Mouse (Mus musculus): ENCODE measurements around the gene Btbd9. TPM values are rescaled to one million over a fixed set of nuclear protein-coding genes. Genes with fewer than 3 reads are reported as not detected.

The Btbd9 gene
- polyA plus RNA-seq, 1 experiment from 2014 or later, result 79.2 TPM

DNA sequence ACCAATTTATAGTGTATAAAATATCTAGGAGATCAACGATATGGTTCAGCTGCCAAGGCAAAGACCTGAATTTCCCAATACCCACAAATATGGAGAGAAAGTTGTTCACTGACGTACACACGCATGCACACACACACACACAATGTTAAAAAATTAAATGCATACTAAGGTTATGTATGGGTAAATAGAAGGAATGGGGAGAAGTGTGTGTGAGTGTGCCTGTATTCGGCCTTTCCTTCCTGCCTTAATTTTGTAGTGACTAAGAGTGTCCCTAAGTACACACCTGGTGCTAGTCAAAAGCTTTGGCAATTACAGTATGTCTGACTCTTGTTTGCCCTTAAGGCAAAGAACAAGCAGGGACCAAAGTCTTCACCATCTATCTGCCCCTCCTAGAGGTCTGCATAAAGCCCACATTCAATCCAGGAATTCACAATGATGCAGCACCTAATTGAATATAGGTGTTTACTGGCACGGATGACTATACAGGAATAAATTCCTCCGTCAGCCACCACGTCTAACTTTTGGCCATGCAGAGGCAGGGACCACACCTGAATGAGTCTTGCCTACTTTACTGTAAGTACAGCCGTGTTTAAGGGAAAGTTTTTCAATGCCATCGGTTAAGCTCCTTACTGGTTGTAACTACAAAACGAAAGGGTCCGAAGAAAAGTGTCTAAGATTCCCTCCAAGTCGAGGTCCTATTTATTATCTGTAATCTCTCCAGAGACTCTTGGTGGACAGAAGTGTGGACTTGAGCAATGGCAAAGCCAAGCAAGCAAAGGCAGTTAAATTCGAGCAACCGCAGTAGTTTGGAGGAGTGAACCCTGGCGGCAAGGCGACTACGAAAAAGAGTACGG is 35.2 kb upstream of the Btbd9 start:
- H3K4me2 ChIP-seq, result peak overlapping the region; percentile 61
- ATAC-seq (ENCODE audit: insufficient number of reproducible peaks, insufficient read depth, low FRiP score, low TSS enrichment, low read depth), result no peak
- H3K9ac ChIP-seq, result peak overlapping the region; percentile 87
- peak overlapping the region; percentile 89 for H3K27ac ChIP-seq
- 0 out of 2 replicates have a peak, but pooled peaks cover 5% of the 10 kb centered on the region for H3K36me3 ChIP-seq
- no peaks in the 10 kb centered on the region for H3K27me3 ChIP-seq
- no peaks in the 10 kb centered on the region for H3K9me3 ChIP-seq
- WGBS, result 22% methylated on average over 18 of the region's 18 CpGs
- H3K4me1 ChIP-seq, result peaks cover 34% of the 10 kb centered on the region
- H3K4me3 ChIP-seq, result peak overlapping the region; percentile 72

DNA sequence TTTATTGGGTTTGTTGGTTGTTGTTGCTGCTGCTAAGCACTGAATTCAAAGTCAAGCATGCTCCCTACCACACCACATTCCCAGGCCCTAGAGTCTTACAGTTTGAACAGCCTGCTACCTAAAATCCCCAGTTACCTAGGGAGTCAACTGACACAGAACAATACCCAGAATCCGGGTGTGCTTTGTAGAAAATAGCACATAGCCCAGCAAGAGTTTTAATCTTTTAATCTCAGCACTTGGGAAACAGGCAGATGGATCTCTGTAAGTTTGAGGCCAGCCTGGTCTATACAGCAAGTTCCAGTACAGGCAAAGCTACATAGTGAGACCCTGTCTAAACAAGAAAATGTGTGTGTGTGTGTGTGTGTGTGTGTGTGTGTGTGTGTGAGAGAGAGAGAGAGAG is 34.5 kb upstream of the Btbd9 start:
- H3K27me3 ChIP-seq, result no peaks in the 10 kb centered on the region
- peak overlapping the region; percentile 61; the same call in 1 of the 2 replicates for H3K4me2 ChIP-seq
- no peaks in the 10 kb centered on the region for H3K9me3 ChIP-seq
- H3K4me1 ChIP-seq, result peaks cover 40% of the 10 kb centered on the region
- 0 out of 2 replicates have a peak, but pooled peaks cover 5% of the 10 kb centered on the region for H3K36me3 ChIP-seq
- 63% methylated on average over 1 of the region's 1 CpGs for WGBS
- no peak for ATAC-seq (ENCODE audit: insufficient number of reproducible peaks, insufficient read depth, low FRiP score, low TSS enrichment, low read depth)
- H3K9ac ChIP-seq, result no peak overlapping the region
- no peak overlapping the region for H3K27ac ChIP-seq
- H3K4me3 ChIP-seq, result no peak overlapping the region

GRCm38 (mm10) chr17:30609980-30610307 is 33.7 kb upstream of the Btbd9 start:
- 0 out of 2 replicates have a peak, but pooled peaks cover 5% of the 10 kb centered on the region for H3K36me3 ChIP-seq
- no peaks in the 10 kb centered on the region for H3K9me3 ChIP-seq
- WGBS, result 94% methylated on average over 5 of the region's 5 CpGs
- peaks cover 43% of the 10 kb centered on the region for H3K4me1 ChIP-seq
- no peak overlapping the region for H3K4me2 ChIP-seq
- ATAC-seq (ENCODE audit: insufficient number of reproducible peaks, insufficient read depth, low FRiP score, low TSS enrichment, low read depth), result no peak
- H3K4me3 ChIP-seq, result no peak overlapping the region
- no peak overlapping the region for H3K9ac ChIP-seq
- H3K27ac ChIP-seq, result no peak overlapping the region
- H3K27me3 ChIP-seq, result no peaks in the 10 kb centered on the region

DNA sequence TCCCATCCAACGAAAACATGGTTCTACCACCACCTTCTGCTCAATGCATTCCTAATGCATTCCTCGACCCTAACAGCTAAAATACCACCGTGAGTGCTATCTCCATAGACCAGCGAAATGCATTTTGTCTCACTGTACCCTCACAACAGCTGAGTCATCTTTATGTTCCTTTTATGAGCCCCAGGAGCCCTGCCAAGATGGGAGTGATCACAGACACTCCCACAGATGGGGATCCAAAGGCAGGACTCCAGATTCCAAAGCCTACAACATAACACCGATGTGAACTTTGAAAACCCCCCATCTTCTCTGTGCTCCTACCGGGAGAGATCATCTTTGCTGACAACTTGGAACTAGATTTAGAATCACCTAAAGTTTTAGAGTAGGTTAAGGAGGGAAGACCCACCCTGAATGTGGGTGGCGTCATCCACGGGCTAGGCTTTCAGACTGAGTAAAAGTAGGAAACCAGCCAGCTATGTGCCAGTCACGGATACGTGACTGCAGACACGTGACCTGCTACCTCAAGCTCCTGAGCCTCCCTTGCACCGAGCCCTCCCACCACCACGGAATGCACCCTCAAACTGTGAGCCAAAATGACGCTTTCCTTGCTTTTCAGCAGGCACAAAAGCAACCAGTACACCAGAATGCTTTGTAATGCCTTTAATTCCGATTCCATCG is 33.2 kb upstream of the Btbd9 start:
- Histone ChIP-seq H3K27me3 (no peaks in the 10 kb centered on the region), H3K36me3 (0 out of 2 replicates have a peak, but pooled peaks cover 5% of the 10 kb centered on the region), H3K4me1 (peaks cover 43% of the 10 kb centered on the region), H3K9me3 (no peaks in the 10 kb centered on the region), H3K4me3 (no peak overlapping the region), H3K27ac (no peak overlapping the region), H3K4me2 (no peak overlapping the region), H3K9ac (no peak overlapping the region)
- 88% methylated on average over 16 of the region's 16 CpGs for WGBS
- no peak for ATAC-seq (ENCODE audit: insufficient number of reproducible peaks, insufficient read depth, low FRiP score, low TSS enrichment, low read depth)

DNA sequence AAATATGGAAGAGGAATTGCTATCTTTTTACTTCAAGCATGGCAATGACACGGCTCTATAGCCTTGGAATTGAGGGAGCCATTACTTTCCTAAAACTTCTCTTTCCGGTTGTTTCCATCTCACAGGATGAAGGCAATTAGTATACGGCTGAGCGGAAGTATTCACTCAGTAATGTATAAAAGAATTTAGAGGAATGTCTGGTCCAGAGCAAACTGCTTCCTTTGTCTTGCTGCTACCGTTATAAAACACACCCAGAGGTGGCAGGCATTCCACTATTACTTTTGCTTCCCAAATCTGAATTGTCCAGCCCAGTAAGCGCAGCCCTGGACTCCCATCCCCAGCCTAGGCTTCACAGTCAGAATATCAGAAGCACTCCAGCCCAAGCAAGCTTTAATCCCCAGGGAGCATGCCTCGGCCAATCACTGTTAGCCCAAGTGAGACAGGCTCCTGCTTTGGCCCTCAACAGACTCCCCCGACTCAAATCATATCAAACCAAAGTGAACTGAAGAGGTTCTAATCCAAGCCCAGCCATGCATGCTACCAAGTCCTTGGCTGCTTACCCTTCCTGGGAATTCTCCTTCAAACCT is 31.7 kb upstream of the Btbd9 start:
- no peak for ATAC-seq (ENCODE audit: insufficient number of reproducible peaks, insufficient read depth, low FRiP score, low TSS enrichment, low read depth)
- no peak overlapping the region for H3K4me2 ChIP-seq
- no peak overlapping the region for H3K27ac ChIP-seq
- 57% methylated on average over 8 of the region's 8 CpGs for WGBS
- no peak overlapping the region for H3K4me3 ChIP-seq
- no peak overlapping the region for H3K9ac ChIP-seq
- H3K4me1 ChIP-seq, result peaks cover 43% of the 10 kb centered on the region
- H3K36me3 ChIP-seq, result peaks cover 12% of the 10 kb centered on the region
- no peaks in the 10 kb centered on the region for H3K27me3 ChIP-seq
- no peaks in the 10 kb centered on the region for H3K9me3 ChIP-seq

DNA sequence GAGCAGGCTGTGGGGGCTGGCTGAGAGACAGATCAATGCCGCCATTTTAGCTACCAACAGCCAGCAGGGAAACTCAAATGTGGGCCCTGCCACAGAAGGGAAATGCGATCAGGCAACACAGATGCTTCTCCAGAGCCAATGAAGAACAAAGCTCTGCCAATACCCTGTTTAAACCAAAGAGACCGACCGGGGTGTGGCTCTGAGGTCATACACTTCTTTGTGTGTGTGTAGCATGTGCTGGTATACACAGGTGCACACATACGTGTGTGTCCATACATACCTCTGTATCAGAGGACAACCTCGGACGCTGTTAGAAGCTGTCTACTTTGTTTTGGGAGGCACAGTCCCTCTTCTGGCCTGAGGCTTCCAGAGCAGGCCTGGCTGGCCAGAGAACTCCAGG is 31.0 kb upstream of the Btbd9 start:
- Histone ChIP-seq H3K27ac (no peak overlapping the region), H3K27me3 (no peaks in the 10 kb centered on the region), H3K4me2 (no peak overlapping the region), H3K9ac (no peak overlapping the region), H3K36me3 (peaks cover 19% of the 10 kb centered on the region), H3K4me3 (no peak overlapping the region), H3K4me1 (peaks cover 43% of the 10 kb centered on the region), H3K9me3 (no peaks in the 10 kb centered on the region)
- WGBS, result 85% methylated on average over 7 of the region's 7 CpGs
- ATAC-seq (ENCODE audit: insufficient number of reproducible peaks, insufficient read depth, low FRiP score, low TSS enrichment, low read depth), result no peak

- Histone ChIP-seq H3K4me3 (no peak overlapping the region), H3K9ac (no peak overlapping the region), H3K4me1 (peaks cover 42% of the 10 kb centered on the region), H3K9me3 (no peaks in the 10 kb centered on the region), H3K27ac (no peak overlapping the region), H3K4me2 (no peak overlapping the region), H3K27me3 (no peaks in the 10 kb centered on the region), H3K36me3 (peaks cover 26% of the 10 kb centered on the region)
- no peak for ATAC-seq (ENCODE audit: insufficient number of reproducible peaks, insufficient read depth, low FRiP score, low TSS enrichment, low read depth)
- WGBS, result 88% methylated on average over 8 of the region's 8 CpGs
These were observed 30.4 kb upstream of the Btbd9 start for GRCm38 (mm10) chr17:30606634-30607081.

DNA sequence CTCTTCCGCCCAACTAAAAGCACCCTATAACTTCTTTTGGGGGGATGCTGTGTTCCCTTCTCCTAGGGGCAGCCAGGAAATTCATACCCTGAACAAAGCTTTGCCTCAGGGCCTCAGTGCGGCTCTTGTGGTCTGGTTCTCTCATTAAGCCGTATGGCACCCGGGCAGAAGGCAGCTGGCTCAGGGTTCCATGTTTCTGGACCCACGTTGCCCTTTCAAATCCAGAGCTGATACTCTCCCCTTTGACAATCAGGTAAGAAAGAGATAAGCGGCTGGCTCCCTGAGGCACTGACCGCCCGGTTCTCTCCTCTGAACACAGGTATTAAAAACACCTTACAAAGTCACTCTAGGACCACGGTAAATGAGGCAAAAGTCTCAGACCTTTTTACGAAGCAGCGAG is 29.9 kb upstream of the Btbd9 start:
- H3K4me1 ChIP-seq, result peaks cover 38% of the 10 kb centered on the region
- peaks cover 29% of the 10 kb centered on the region for H3K36me3 ChIP-seq
- no peak overlapping the region for H3K4me2 ChIP-seq
- no peak for ATAC-seq (ENCODE audit: insufficient number of reproducible peaks, insufficient read depth, low FRiP score, low TSS enrichment, low read depth)
- 81% methylated on average over 11 of the region's 11 CpGs for WGBS
- H3K9ac ChIP-seq, result no peak overlapping the region
- H3K9me3 ChIP-seq, result no peaks in the 10 kb centered on the region
- no peak overlapping the region for H3K27ac ChIP-seq
- H3K4me3 ChIP-seq, result no peak overlapping the region
- no peaks in the 10 kb centered on the region for H3K27me3 ChIP-seq

DNA sequence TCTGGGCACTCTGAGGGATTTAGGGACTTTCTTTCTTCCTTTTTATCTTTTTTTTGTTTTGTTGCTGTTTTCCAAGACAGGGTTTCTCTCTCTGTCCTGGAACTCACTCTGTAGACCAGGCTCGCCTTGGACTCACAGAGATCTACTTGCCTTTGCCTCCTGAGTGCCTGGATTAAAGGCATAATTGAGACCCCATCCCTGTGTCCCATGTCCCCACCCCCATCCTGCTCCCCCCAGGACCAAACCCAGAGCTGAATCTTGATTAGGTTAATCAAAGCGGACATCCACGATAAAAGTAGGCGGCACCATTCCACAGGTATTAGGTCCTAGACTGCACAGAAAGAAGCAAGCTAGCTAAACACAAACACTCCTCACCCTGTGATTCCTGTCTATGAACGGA is 28.7 kb upstream of the Btbd9 start:
- H3K4me3 ChIP-seq, result no peak overlapping the region
- H3K36me3 ChIP-seq, result peaks cover 41% of the 10 kb centered on the region
- ATAC-seq (ENCODE audit: insufficient number of reproducible peaks, insufficient read depth, low FRiP score, low TSS enrichment, low read depth), result no peak
- H3K4me2 ChIP-seq, result no peak overlapping the region
- no peaks in the 10 kb centered on the region for H3K27me3 ChIP-seq
- H3K27ac ChIP-seq, result no peak overlapping the region
- H3K9ac ChIP-seq, result no peak overlapping the region
- H3K9me3 ChIP-seq, result no peaks in the 10 kb centered on the region
- 77% methylated on average over 5 of the region's 5 CpGs for WGBS
- H3K4me1 ChIP-seq, result peaks cover 29% of the 10 kb centered on the region

GRCm38 (mm10) chr17:30604296-30604695 is 28.0 kb upstream of the Btbd9 start:
- H3K27me3 ChIP-seq, result no peaks in the 10 kb centered on the region

GRCm38 (mm10) chr17:30602175-30602574 is 25.9 kb upstream of the Btbd9 start:
- no peaks in the 10 kb centered on the region for H3K27me3 ChIP-seq
- H3K27ac ChIP-seq, result no peak overlapping the region
- no peaks in the 10 kb centered on the region for H3K9me3 ChIP-seq
- H3K36me3 ChIP-seq, result peaks cover 60% of the 10 kb centered on the region
- WGBS, result 94% methylated on average over 14 of the region's 14 CpGs
- ATAC-seq (ENCODE audit: insufficient number of reproducible peaks, insufficient read depth, low FRiP score, low TSS enrichment, low read depth), result no peak
- no peak overlapping the region for H3K9ac ChIP-seq
- peaks cover 10% of the 10 kb centered on the region for H3K4me1 ChIP-seq
- H3K4me2 ChIP-seq, result no peak overlapping the region
- H3K4me3 ChIP-seq, result no peak overlapping the region

More at GRCm38 (mm10) chr17:30604296-30604695, 28.0 kb upstream of the Btbd9 start:
- WGBS, result 89% methylated on average over 6 of the region's 6 CpGs
- Histone ChIP-seq H3K27ac (no peak overlapping the region), H3K36me3 (peaks cover 46% of the 10 kb centered on the region), H3K9ac (no peak overlapping the region), H3K9me3 (no peaks in the 10 kb centered on the region), H3K4me2 (no peak overlapping the region), H3K4me3 (no peak overlapping the region), H3K4me1 (peaks cover 23% of the 10 kb centered on the region)
- no peak for ATAC-seq (ENCODE audit: insufficient number of reproducible peaks, insufficient read depth, low FRiP score, low TSS enrichment, low read depth)

All from embryonic facial prominence, embryonic 13.5 days (tissue).